Mouse (Mus musculus) CH12.LX (cell line): Measurements from ENCODE around the gene Tmprss12. TPM values are rescaled to one million over a fixed set of nuclear protein-coding genes. Genes with fewer than 3 reads are reported as not detected.

ENCODE experiments used
- DNase-seq: peaks from one replicate; pipeline ENCODE4 v3.0.0-alpha.2; 2013; ENCODE audit errors: extremely low read depth
- H3K27ac ChIP-seq: 2 replicates; pipeline ENCODE4 v1.5.1; 2012; ENCODE audit warnings: low read depth, mild to moderate bottlenecking, control low read depth, moderate library complexity; ENCODE audit not compliant: insufficient read depth
- H3K27me3 ChIP-seq: replicated peaks from 2 replicates; pipeline ENCODE3; 2012; ENCODE audit warnings: inconsistent platforms
- H3K36me3 ChIP-seq, 2 experiments: replicated peaks in 1 of 2; 2 replicates each; pipeline versions ENCODE3 to v1.6.1; 2012; ENCODE audit warnings: inconsistent platforms in 1 of 2, low read length in 1 of 2, mild to moderate bottlenecking in 1 of 2, mixed read lengths in 1 of 2, moderate library complexity in 1 of 2; ENCODE audit not compliant: control insufficient read depth in 1 of 2, insufficient read depth in 1 of 2
- H3K4me1 ChIP-seq, 2 experiments: 2 replicates each; pipeline ENCODE4 v1.6.1; 2012; ENCODE audit warnings: inconsistent platforms in 1 of 2, moderate library complexity in 1 of 2; ENCODE audit not compliant: insufficient read depth in 2 of 2, control insufficient read depth in 1 of 2
- H3K4me2 ChIP-seq: 2 replicates; pipeline ENCODE4 v1.6.1; 2012; ENCODE audit warnings: low read depth, mild to moderate bottlenecking, control low read depth; ENCODE audit not compliant: poor library complexity, insufficient read depth, severe bottlenecking
- H3K4me3 ChIP-seq, 3 experiments: fragments of 150-350 bp in 1 of 3; sonication (generic) in 1 of 3; replicated peaks in 1 of 3; 2 replicates each; pipeline versions ENCODE3 to v1.5.1; 2011 to 2012; ENCODE audit warnings: low read depth in 2 of 3, low read length in 2 of 3, mild to moderate bottlenecking in 2 of 3, moderate library complexity in 2 of 3, control low read depth in 1 of 3, improper control_type of control experiment in 1 of 3, inconsistent platforms in 1 of 3, mixed read lengths in 1 of 3; ENCODE audit not compliant: poor library complexity in 1 of 3
- H3K79me2 ChIP-seq: replicated peaks from 2 replicates; pipeline ENCODE4 v1.6.1; 2012; ENCODE audit warnings: mild to moderate bottlenecking, moderate library complexity; ENCODE audit not compliant: control insufficient read depth, poor library complexity, insufficient read depth, severe bottlenecking; ENCODE audit errors: extremely low read depth
- H3K9ac ChIP-seq: 2 replicates; pipeline ENCODE4 v1.6.1; 2012; ENCODE audit warnings: low read depth, mild to moderate bottlenecking, control low read depth, moderate library complexity; ENCODE audit not compliant: insufficient read depth
- H3K9me3 ChIP-seq: replicated peaks from 2 replicates; pipeline ENCODE3; 2012; ENCODE audit warnings: low read length, inconsistent platforms, mixed read lengths
- BHLHE40 ChIP-seq: IDR thresholded peaks from 2 replicates; pipeline ENCODE4 v1.6.1; 2011; ENCODE audit warnings: mild to moderate bottlenecking, low read depth, low read length, improper control_type of control experiment
- CHD2 ChIP-seq: IDR thresholded peaks from 2 replicates; pipeline ENCODE4 v1.6.1; 2011; ENCODE audit warnings: low read length, improper control_type of control experiment
- ELF1 ChIP-seq: IDR thresholded peaks from 2 replicates; pipeline ENCODE4 v1.6.1; 2014; ENCODE audit warnings: low read depth, mild to moderate bottlenecking, inconsistent platforms, low read length, improper control_type of control experiment
- EP300 ChIP-seq: IDR thresholded peaks from 2 replicates; pipeline ENCODE4 v1.6.1; 2011; ENCODE audit warnings: low read length, improper control_type of control experiment
- HCFC1 ChIP-seq: IDR thresholded peaks from 2 replicates; pipeline ENCODE4 v1.6.1; 2012; ENCODE audit warnings: low read depth, mild to moderate bottlenecking, inconsistent platforms, low read length, improper control_type of control experiment
- IRF4 ChIP-seq: IDR thresholded peaks from 2 replicates; pipeline ENCODE4 v1.6.1; 2014; ENCODE audit warnings: low read depth, mild to moderate bottlenecking, inconsistent platforms, low read length, improper control_type of control experiment
- JUN ChIP-seq: IDR thresholded peaks from 2 replicates; pipeline ENCODE4 v1.6.1; 2011; ENCODE audit warnings: low read depth, mild to moderate bottlenecking, low read length, improper control_type of control experiment, moderate library complexity; ENCODE audit not compliant: insufficient read depth
- JUND ChIP-seq: conservative IDR thresholded peaks from 2 replicates; pipeline ENCODE4 v1.6.1; 2011; ENCODE audit warnings: low read depth, low read length, improper control_type of control experiment
- KAT2A ChIP-seq: IDR thresholded peaks from 2 replicates; pipeline ENCODE4 v1.6.1; 2012; ENCODE audit warnings: low read length, improper control_type of control experiment, inconsistent platforms; ENCODE audit not compliant: insufficient replicate concordance
- MAFK ChIP-seq: IDR thresholded peaks from 2 replicates; pipeline ENCODE4 v1.6.1; 2011; ENCODE audit warnings: low read length, improper control_type of control experiment; ENCODE audit not compliant: insufficient replicate concordance
- MAZ ChIP-seq: IDR thresholded peaks from 2 replicates; pipeline ENCODE4 v1.6.1; 2012; ENCODE audit warnings: low read depth, mild to moderate bottlenecking, inconsistent platforms, low read length, improper control_type of control experiment, moderate library complexity
- MEF2A ChIP-seq: IDR thresholded peaks from 2 replicates; pipeline ENCODE4 v1.6.1; 2014; ENCODE audit warnings: low read depth, mild to moderate bottlenecking, inconsistent platforms, low read length, improper control_type of control experiment, borderline replicate concordance
- MXI1 ChIP-seq: IDR thresholded peaks from 2 replicates; pipeline ENCODE4 v1.6.1; 2011; ENCODE audit warnings: mild to moderate bottlenecking, low read depth, low read length, improper control_type of control experiment
- NELFE ChIP-seq: IDR thresholded peaks from 2 replicates; pipeline ENCODE4 v1.6.1; 2011; ENCODE audit warnings: low read depth, low read length, improper control_type of control experiment
- SIN3A ChIP-seq: IDR thresholded peaks from 2 replicates; pipeline ENCODE4 v1.6.1; 2012; ENCODE audit warnings: low read length, improper control_type of control experiment, inconsistent platforms
- TBP ChIP-seq: conservative IDR thresholded peaks from 2 replicates; pipeline ENCODE4 v1.6.1; 2011; ENCODE audit warnings: low read depth, low read length, improper control_type of control experiment
- TCF12 ChIP-seq: IDR thresholded peaks from 2 replicates; pipeline ENCODE4 v1.6.1; 2014; ENCODE audit warnings: low read depth, mild to moderate bottlenecking, inconsistent platforms, low read length, improper control_type of control experiment
- ZC3H11A ChIP-seq: IDR thresholded peaks from 2 replicates; pipeline ENCODE4 v1.6.1; 2012; ENCODE audit warnings: low read depth, mild to moderate bottlenecking, inconsistent platforms, low read length, improper control_type of control experiment
- ZMIZ1 ChIP-seq: IDR thresholded peaks from 2 replicates; pipeline ENCODE4 v1.6.1; 2012; ENCODE audit warnings: low read depth, mild to moderate bottlenecking, inconsistent platforms, low read length, improper control_type of control experiment
- dilution Hi-C: fragments of 300-500 bp; cut with MboI; formaldehyde crosslinking; loops from 2 replicates; pipeline ENCODE4 v1.14.3; 2020; ENCODE audit warnings: low sequenced_read_pairs; ENCODE audit not compliant: extremely low pct_unique_long_range_greater_than_20kb, extremely low pct_ligation_motif_present
- in situ Hi-C: fragments of 300-500 bp; cut with MboI; formaldehyde crosslinking; loops from 3 replicates; pipeline ENCODE4 v1.14.3; 2019; ENCODE audit warnings: low sequenced_read_pairs, low pct_ligation_motif_present, low pct_unique_long_range_greater_than_20kb, mixed read lengths
- polyA plus RNA-seq: library from polyadenylated mRNA; unstranded; fragments of >175 nt; gene quantifications from 2 replicates; pipeline ENCODE4 v1.2.1, GENCODE M21; 2012; ENCODE audit warnings: low read depth; ENCODE audit not compliant: insufficient read length
- total RNA-seq, 2 experiments: library from RNA; depleted of rRNA; stranded (reverse); fragments of 300-350 nt in 1 of 2; fragments of >200 nt in 1 of 2; gene quantifications; 2 replicates each; pipeline ENCODE4 v1.2.3; 2012 to 2014

Gene Tmprss12
- total and polyA plus RNA-seq, 3 experiments, result not detected

GRCm38 (mm10) chr15:100245951-100246350, 34.7 kb upstream of the Tmprss12 start:
- peaks cover 84 to 95% of the 10 kb centered on the region in 2 experiments for H3K36me3 ChIP-seq
- no peaks in the 10 kb centered on the region for H3K9me3 ChIP-seq
- H3K27me3 ChIP-seq, result no peaks in the 10 kb centered on the region
- DNase-seq, result no peak
- dilution Hi-C loops, result no loop called here
- peaks cover 15% of the 10 kb centered on the region for H3K79me2 ChIP-seq
- TF ChIP-seq KAT2A (no peak), ELF1 (no peak), MEF2A (no peak)
- TF ChIP-seq, all 38 proteins: peak for 0
- Histone ChIP-seq H3K4me3 (no peak overlapping the region), H3K9ac (no peak overlapping the region), H3K4me2 (no peak overlapping the region), H3K4me1 (no peaks in the 10 kb centered on the region), H3K27ac (no peak overlapping the region)
- in situ Hi-C loops, result no loop called here

- H3K79me2 ChIP-seq, result peaks cover 4% of the 10 kb centered on the region
- H3K36me3 ChIP-seq, result peaks cover 84 to 95% of the 10 kb centered on the region in 2 experiments
- TF ChIP-seq BHLHE40 (no peak), TBP (no peak), MXI1 (no peak), NELFE (no peak), MAFK (no peak), MAZ (no peak), HCFC1 (no peak), SIN3A (no peak), JUND (no peak)
- H3K9ac ChIP-seq, result no peak overlapping the region
- no peaks in the 10 kb centered on the region for H3K27me3 ChIP-seq
- H3K27ac ChIP-seq, result no peak overlapping the region
- H3K4me3 ChIP-seq, result no peak overlapping the region
- in situ Hi-C loops, result no loop called here
- no peaks in the 10 kb centered on the region for H3K9me3 ChIP-seq
- H3K4me1 ChIP-seq, result no peaks in the 10 kb centered on the region
- DNase-seq, result no peak
- dilution Hi-C loops, result no loop called here
- H3K4me2 ChIP-seq, result no peak overlapping the region
Measured at GRCm38 (mm10) chr15:100247296-100247695, 33.3 kb upstream of the Tmprss12 start.

GRCm38 (mm10) chr15:100248665-100249433, 31.8 kb upstream of the Tmprss12 start:
- H3K4me3 ChIP-seq, result no peak overlapping the region
- no peak for TF ChIP-seq TCF12
- TF ChIP-seq ZC3H11A, result no peak
- no peak for TF ChIP-seq TBP
- no peak for TF ChIP-seq NELFE
- no peak for TF ChIP-seq JUN
- no peak for TF ChIP-seq CHD2
- no peak for TF ChIP-seq EP300
- TF ChIP-seq IRF4, result no peak
- no peak for TF ChIP-seq SIN3A
- TF ChIP-seq ZMIZ1, result no peak
- TF ChIP-seq, all 38 proteins: peak for 0
- Histone ChIP-seq H3K27ac (no peak overlapping the region), H3K4me1 (no peaks in the 10 kb centered on the region), H3K79me2 (peaks cover 4% of the 10 kb centered on the region), H3K9me3 (no peaks in the 10 kb centered on the region), H3K9ac (no peak overlapping the region), H3K4me2 (no peak overlapping the region), H3K36me3 (peaks cover 82 to 97% of the 10 kb centered on the region in 2 experiments), H3K27me3 (no peaks in the 10 kb centered on the region)
- in situ Hi-C loops (no loop called here), dilution Hi-C loops (no loop called here)
- no peak for DNase-seq
